In the genomic region with DNA sequence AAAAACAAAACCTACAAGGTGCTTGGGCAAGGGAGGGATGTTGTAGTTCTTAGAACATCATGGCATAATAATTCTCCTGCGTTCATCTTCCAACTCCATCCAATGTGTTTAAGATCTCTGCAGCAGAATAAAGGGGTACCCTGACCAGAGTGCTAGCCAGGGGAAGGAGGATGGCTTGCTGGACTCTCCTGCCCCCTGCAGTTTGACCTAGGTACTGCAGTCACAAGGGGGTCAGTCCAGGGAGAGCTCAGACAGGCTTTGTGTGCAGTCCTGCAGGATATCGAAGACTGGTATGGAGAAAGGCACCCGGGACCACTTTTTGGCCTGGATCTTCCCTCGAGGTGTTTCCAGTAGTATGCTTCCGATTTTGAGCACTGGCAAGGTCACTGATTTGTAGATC, we compare ENCODE assay signal across 10 mouse cellular contexts. TPM values are rescaled to one million over a fixed set of nuclear protein-coding genes. Genes with fewer than 3 reads are reported as not detected.
DNase-seq lines count a peak whose midpoint lies in the region; ATAC-seq and TF ChIP-seq lines count a peak whose summit lies in the region.
"Had no signal": no experiment of that assay in that cellular context is flagged by ENCODE, and none has a peak within 500 bp of the region (broad histone marks: within the 10 kb centered on the region; RNA-seq: fewer than 3 reads in every experiment).

No protein-coding gene starts in this region.

- DNase-seq in hindbrain, embryonic 14.5 days (ENCODE audit: low spot score) = peak; percentile 74
- peak; percentile 59 for DNase-seq in MN1 (ENCODE audit: low spot score)
- DNase-seq in cerebellum, postnatal 4 days (ENCODE audit: low spot score in 2 of 2) = peak; percentile 91 to 94
- DNase-seq in heart, postnatal 0 days (ENCODE audit: low spot score) = peak; percentile 52
- peak; percentile 36 for DNase-seq in limb, embryonic 14.5 days (ENCODE audit: low spot score)
- peak; percentile 79 for DNase-seq in ovary, postnatal 14 days (ENCODE audit: low spot score)
- peak; percentile 79 for DNase-seq in thymus, postnatal 25 days

- 0 out of 2 replicates have a peak, but pooled peaks cover 4% of the 10 kb centered on the region for H3K4me1 ChIP-seq in hindbrain, embryonic 14.5 days (replicated peaks; ENCODE audit: control insufficient read depth, insufficient read depth, low read length)
- peaks cover 18% of the 10 kb centered on the region for H3K4me1 ChIP-seq in hindbrain, embryonic 13.5 days (replicated peaks)
- H3K4me1 ChIP-seq in heart, postnatal 0 days (ENCODE audit: control insufficient read depth, insufficient read depth) = peaks cover 6% of the 10 kb centered on the region
- H3K4me1 ChIP-seq in limb, embryonic 14.5 days (ENCODE audit: control insufficient read depth, insufficient read depth, low read length) = peaks cover 4% of the 10 kb centered on the region; the same call in 1 of the 2 replicates

- no peak overlapping the region for H3K9ac ChIP-seq in hindbrain, embryonic 14.5 days
- H3K9ac ChIP-seq in hindbrain, embryonic 13.5 days = no peak overlapping the region
- H3K9ac ChIP-seq in heart, postnatal 0 days (replicated peaks; ENCODE audit: low read depth, low read length) = no peak overlapping the region
- H3K9ac ChIP-seq in limb, embryonic 14.5 days (ENCODE audit: low read depth, low read length, severe bottlenecking) = no peak overlapping the region
- H3K9ac ChIP-seq: embryonic facial prominence, embryonic 15.5 days had no signal

- H3K4me2 ChIP-seq in hindbrain, embryonic 14.5 days (replicated peaks) = no peak overlapping the region
- H3K4me2 ChIP-seq in hindbrain, embryonic 13.5 days = no peak overlapping the region
- no peak overlapping the region for H3K4me2 ChIP-seq in heart, postnatal 0 days (ENCODE audit: low read depth, low read length)
- no peak overlapping the region for H3K4me2 ChIP-seq in limb, embryonic 14.5 days (replicated peaks; ENCODE audit: low read depth, low read length, severe bottlenecking)
- H3K4me2 ChIP-seq: embryonic facial prominence, embryonic 15.5 days had no signal

- no peak for TF ChIP-seq POLR2A in limb, embryonic 14.5 days (IDR thresholded peaks at IDR 0.05; ENCODE audit: borderline replicate concordance, extremely low read depth, insufficient read depth, insufficient read length)

- H3K4me3 ChIP-seq in hindbrain, embryonic 14.5 days (replicated peaks; ENCODE audit: low read length) = no peak overlapping the region
- H3K4me3 ChIP-seq in hindbrain, embryonic 13.5 days = no peak overlapping the region
- H3K4me3 ChIP-seq in heart, postnatal 0 days (ENCODE audit: low read depth, low read length) = no peak overlapping the region
- H3K4me3 ChIP-seq in limb, embryonic 14.5 days (replicated peaks; ENCODE audit: low read length) = no peak overlapping the region
- H3K4me3 ChIP-seq: embryonic facial prominence, embryonic 15.5 days had no signal

- no peaks in the 10 kb centered on the region for H3K9me3 ChIP-seq in hindbrain, embryonic 14.5 days (ENCODE audit: control insufficient read depth, low read length)
- no peaks in the 10 kb centered on the region for H3K9me3 ChIP-seq in hindbrain, embryonic 13.5 days
- no peaks in the 10 kb centered on the region for H3K9me3 ChIP-seq in heart, postnatal 0 days (replicated peaks; ENCODE audit: control insufficient read depth, low read length)
- no peaks in the 10 kb centered on the region for H3K9me3 ChIP-seq in limb, embryonic 14.5 days (ENCODE audit: control insufficient read depth, low read length)
- H3K9me3 ChIP-seq: embryonic facial prominence, embryonic 15.5 days had no signal

- peaks cover 7% of the 10 kb centered on the region; the same call in 1 of the 2 replicates for H3K27me3 ChIP-seq in hindbrain, embryonic 14.5 days (ENCODE audit: control insufficient read depth, insufficient read depth, low read length)
- H3K27me3 ChIP-seq in hindbrain, embryonic 13.5 days = peaks cover 38% of the 10 kb centered on the region
- H3K27me3 ChIP-seq in heart, postnatal 0 days (ENCODE audit: control insufficient read depth, insufficient read depth, low read length) = peaks cover 19% of the 10 kb centered on the region
- 0 out of 2 replicates have a peak, but pooled peaks cover 8% of the 10 kb centered on the region for H3K27me3 ChIP-seq in limb, embryonic 14.5 days (ENCODE audit: control insufficient read depth, insufficient read depth, low read length)

- no peak for TF ChIP-seq EP300 in heart, postnatal 0 days (IDR thresholded peaks at IDR 0.05; ENCODE audit: low read depth)

- 38% methylated on average over 5 of the region's 5 CpGs for WGBS in hindbrain, embryonic 14.5 days
- 24% methylated on average over 5 of the region's 5 CpGs for WGBS in hindbrain, embryonic 13.5 days
- WGBS in heart, postnatal 0 days = 33% methylated on average over 5 of the region's 5 CpGs
- WGBS in limb, embryonic 14.5 days = 41% methylated on average over 5 of the region's 5 CpGs

- H3K36me3 ChIP-seq in hindbrain, embryonic 14.5 days (replicated peaks; ENCODE audit: control insufficient read depth, insufficient read depth) = no peaks in the 10 kb centered on the region
- H3K36me3 ChIP-seq in hindbrain, embryonic 13.5 days = no peaks in the 10 kb centered on the region
- H3K36me3 ChIP-seq in heart, postnatal 0 days (replicated peaks; ENCODE audit: control insufficient read depth, insufficient read depth, low read length) = no peaks in the 10 kb centered on the region
- H3K36me3 ChIP-seq in limb, embryonic 14.5 days (ENCODE audit: control insufficient read depth, insufficient read depth, low read length) = no peaks in the 10 kb centered on the region
- H3K36me3 ChIP-seq: embryonic facial prominence, embryonic 15.5 days had no signal

- ATAC-seq in hindbrain, embryonic 14.5 days (ENCODE audit: low FRiP score) = no peak; the same call in 1 of the 2 replicates
- no peak for ATAC-seq in hindbrain, embryonic 13.5 days (ENCODE audit: low FRiP score)
- ATAC-seq in heart, postnatal 0 days (ENCODE audit: insufficient read depth, low read depth) = peak; percentile 67; the same call in 1 of the 2 replicates
- no peak; the same call in 1 of the 2 replicates for ATAC-seq in limb, embryonic 14.5 days (ENCODE audit: low FRiP score, low read depth)

- no peak overlapping the region for H3K27ac ChIP-seq in hindbrain, embryonic 14.5 days
- H3K27ac ChIP-seq in hindbrain, embryonic 13.5 days = no peak overlapping the region
- no peak overlapping the region for H3K27ac ChIP-seq in heart, postnatal 0 days (ENCODE audit: low read depth)
- H3K27ac ChIP-seq in limb, embryonic 14.5 days (replicated peaks; ENCODE audit: low read depth, low read length) = no peak overlapping the region
- H3K27ac ChIP-seq: embryonic facial prominence, embryonic 15.5 days; macrophage had no signal

- TF ChIP-seq CTCF in heart, postnatal 0 days (IDR thresholded peaks at IDR 0.05; ENCODE audit: low read depth) = peak; percentile 97

RNA-seq across cellular contexts. Expression of a gene that starts 2.7 kb away (rescaled TPM):
- 0.20 and 0.31 TPM in 2 replicates for polyA plus RNA-seq in hindbrain, embryonic 14.5 days (2014; fragmentation: Nextera tagmentation; extraction: Ambion mirVana)
- polyA plus RNA-seq in hindbrain, embryonic 13.5 days (2015; fragmentation: Nextera tagmentation; extraction: Ambion mirVana) = 0.13 and 0.40 TPM in 2 replicates
- not detected in 2 replicates for total RNA-seq in heart, postnatal 0 days (2014; rRNA removed; ENCODE audit: low replicate concordance)
- polyA plus RNA-seq in heart, postnatal 0 days (2015; fragmentation: Nextera tagmentation; extraction: Ambion mirVana) = 0.25 and 0.40 TPM in 2 replicates
- 6.4 and 10.0 TPM in 2 replicates for polyA plus RNA-seq in limb, embryonic 14.5 days (2012; rRNA removed)
- polyA plus RNA-seq in limb, embryonic 14.5 days (2014; fragmentation: Nextera tagmentation; extraction: Ambion mirVana) = 0.72 and 1.5 TPM in 2 replicates

RNA-seq across cellular contexts. Expression of a gene that starts 9.1 kb away (rescaled TPM):
- 0.85 and 1.7 TPM in 2 replicates for polyA plus RNA-seq in hindbrain, embryonic 14.5 days (2014; fragmentation: Nextera tagmentation; extraction: Ambion mirVana)
- polyA plus RNA-seq in hindbrain, embryonic 13.5 days (2015; fragmentation: Nextera tagmentation; extraction: Ambion mirVana) = 2.7 and 3.0 TPM in 2 replicates
- 3.6 and 9.1 TPM in 2 replicates for total RNA-seq in heart, postnatal 0 days (2014; rRNA removed; ENCODE audit: low replicate concordance)
- polyA plus RNA-seq in heart, postnatal 0 days (2015; fragmentation: Nextera tagmentation; extraction: Ambion mirVana) = 1.3 and 1.4 TPM in 2 replicates
- 3.2 and 3.9 TPM in 2 replicates for polyA plus RNA-seq in limb, embryonic 14.5 days (2012; rRNA removed)
- polyA plus RNA-seq in limb, embryonic 14.5 days (2014; fragmentation: Nextera tagmentation; extraction: Ambion mirVana) = 2.2 and 2.3 TPM in 2 replicates

RNA-seq across cellular contexts. Expression of a gene that starts 17.3 kb away (rescaled TPM):
- 57.8 and 64.1 TPM in 2 replicates for polyA plus RNA-seq in hindbrain, embryonic 14.5 days (2014; fragmentation: Nextera tagmentation; extraction: Ambion mirVana)
- polyA plus RNA-seq in hindbrain, embryonic 13.5 days (2015; fragmentation: Nextera tagmentation; extraction: Ambion mirVana) = 47.4 and 48.0 TPM in 2 replicates
- total RNA-seq in heart, postnatal 0 days (2014; rRNA removed; ENCODE audit: low replicate concordance) = 15.2 and 17.6 TPM in 2 replicates
- polyA plus RNA-seq in heart, postnatal 0 days (2015; fragmentation: Nextera tagmentation; extraction: Ambion mirVana) = 15.8 and 16.1 TPM in 2 replicates
- 70.8 and 78.1 TPM in 2 replicates for polyA plus RNA-seq in limb, embryonic 14.5 days (2012; rRNA removed)
- polyA plus RNA-seq in limb, embryonic 14.5 days (2014; fragmentation: Nextera tagmentation; extraction: Ambion mirVana) = 55.8 and 57.4 TPM in 2 replicates

RNA-seq across cellular contexts. Expression of a gene that starts 18.7 kb away (rescaled TPM):
- not detected in 2 replicates for polyA plus RNA-seq in hindbrain, embryonic 14.5 days (2014; fragmentation: Nextera tagmentation; extraction: Ambion mirVana)
- polyA plus RNA-seq in hindbrain, embryonic 13.5 days (2015; fragmentation: Nextera tagmentation; extraction: Ambion mirVana) = 0.43 TPM in 1 of 2 replicates, not detected in the other
- total RNA-seq in heart, postnatal 0 days (2014; rRNA removed; ENCODE audit: low replicate concordance) = not detected in 2 replicates
- polyA plus RNA-seq in heart, postnatal 0 days (2015; fragmentation: Nextera tagmentation; extraction: Ambion mirVana) = 0.22 TPM in 1 of 2 replicates, not detected in the other
- not detected in 2 replicates for polyA plus RNA-seq in limb, embryonic 14.5 days (2012; rRNA removed)
- 0.77 TPM in 1 of 2 replicates, not detected in the other for polyA plus RNA-seq in limb, embryonic 14.5 days (2014; fragmentation: Nextera tagmentation; extraction: Ambion mirVana)
- polyA plus RNA-seq: embryonic facial prominence, embryonic 15.5 days; macrophage had no signal

RNA-seq across cellular contexts. Expression of a gene that starts 43.1 kb away (rescaled TPM):
- polyA plus RNA-seq in hindbrain, embryonic 14.5 days (2014; fragmentation: Nextera tagmentation; extraction: Ambion mirVana) = 80.5 and 105 TPM in 2 replicates
- 28.2 and 29.0 TPM in 2 replicates for polyA plus RNA-seq in hindbrain, embryonic 13.5 days (2015; fragmentation: Nextera tagmentation; extraction: Ambion mirVana)
- total RNA-seq in heart, postnatal 0 days (2014; rRNA removed; ENCODE audit: low replicate concordance) = 99.1 and 117 TPM in 2 replicates
- 11.0 and 12.0 TPM in 2 replicates for polyA plus RNA-seq in heart, postnatal 0 days (2015; fragmentation: Nextera tagmentation; extraction: Ambion mirVana)
- 188 and 227 TPM in 2 replicates for polyA plus RNA-seq in limb, embryonic 14.5 days (2012; rRNA removed)
- polyA plus RNA-seq in limb, embryonic 14.5 days (2014; fragmentation: Nextera tagmentation; extraction: Ambion mirVana) = 73.2 and 75.1 TPM in 2 replicates

Comparison
In these comparisons a context has a peak if more than half of its experiments do, and no peak if none do; other contexts are left out.
1. DNase-seq: peak in every context shown above with its lines; median percentile 92 in cerebellum, postnatal 4 days; 79 in ovary, postnatal 14 days; 79 in thymus, postnatal 25 days; 74 in hindbrain, embryonic 14.5 days; 59 in MN1; 52 in heart, postnatal 0 days; 36 in limb, embryonic 14.5 days.